Mouse (Mus musculus) testis, adult 2 months (tissue): ENCODE measurements around the gene Mlh3.
A peak's percentile ranks its signal among the peaks of the same experiment; 100 is the strongest.

ENCODE experiments used
- CTCF ChIP-seq: fragments of 200-500 bp; IDR thresholded peaks from 2 replicates; pipeline ENCODE4 v1.5.1; 2012; ENCODE audit warnings: low read depth, mild to moderate bottlenecking, inconsistent platforms, low read length, moderate library complexity; ENCODE audit not compliant: control insufficient read depth, insufficient read depth, insufficient replicate concordance
- POLR2A ChIP-seq: fragments of 200-500 bp; IDR thresholded peaks from 2 replicates; pipeline ENCODE4 v1.6.1; 2012; ENCODE audit warnings: low read depth, mild to moderate bottlenecking, inconsistent platforms, low read length, moderate library complexity; ENCODE audit not compliant: control insufficient read depth

GRCm38 (mm10) chr12:85280105-85280844 lies 9.9 kb upstream of the Mlh3 start:
- TF ChIP-seq CTCF (no peak), POLR2A (peak; percentile 78)
